Mouse (Mus musculus) heart, adult 9 months (tissue): Measurements from ENCODE around the gene Cib2.
"Not testable (repeated sequence)": the region's sequence is repeated elsewhere in the genome, so short reads cannot be mapped to it uniquely, and the experiment has no call there.

Experiments
- DNase-seq, 2 experiments: peaks; one replicate each; pipeline ENCODE4 v3.0.0; 2022; ENCODE audit warnings: low spot score in 2 of 2

Gene Cib2

DNA sequence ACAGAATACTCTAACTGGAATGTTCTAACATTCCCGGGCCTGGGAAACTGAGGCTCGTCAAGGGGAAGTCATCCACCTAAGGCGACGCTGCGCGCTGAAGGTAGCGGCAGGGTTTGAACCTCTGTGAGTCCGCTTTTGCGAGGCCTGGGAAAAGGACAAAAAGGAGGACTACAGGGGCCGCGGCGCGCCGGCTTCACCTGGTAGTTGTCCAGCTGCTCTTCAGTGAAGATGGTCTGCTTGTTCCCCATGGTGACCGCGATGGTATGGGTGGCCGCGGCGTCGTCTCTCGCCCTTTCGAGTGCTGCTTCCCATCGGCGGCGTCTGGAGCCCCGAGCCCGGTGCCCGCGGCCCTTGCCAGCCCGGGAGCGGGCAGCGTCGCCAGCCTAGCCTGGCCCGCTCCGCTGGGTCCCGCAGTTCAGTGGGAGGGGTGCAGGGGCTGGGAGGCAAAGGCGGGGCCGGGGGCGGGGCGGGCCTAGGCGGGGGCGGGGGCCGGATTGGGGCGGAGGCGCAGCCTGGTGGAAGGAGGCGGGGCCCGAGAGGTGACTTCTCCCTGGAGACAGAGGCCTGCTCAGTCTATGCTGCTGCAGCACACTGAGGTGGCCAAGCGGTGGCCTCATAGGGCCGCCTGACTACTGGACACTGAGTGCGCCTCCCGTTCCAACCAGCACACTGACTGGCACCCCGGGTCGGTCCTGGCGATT is at the start of gene Cib2:
Gene Cib2, minus strand, starts transcription at position 448 of the 701 bp plus-strand sequence.
- DNase-seq: peak; percentile 78 to 79

GRCm38 (mm10) chr9:54604886-54605285 is 44.9 kb upstream of the Cib2 start:
- peak in 1 of 2 experiments; percentile 26 for DNase-seq

- DNase-seq: no peak
Observed at GRCm38 (mm10) chr9:54604131-54604654, 44.2 kb upstream of the Cib2 start.

DNA sequence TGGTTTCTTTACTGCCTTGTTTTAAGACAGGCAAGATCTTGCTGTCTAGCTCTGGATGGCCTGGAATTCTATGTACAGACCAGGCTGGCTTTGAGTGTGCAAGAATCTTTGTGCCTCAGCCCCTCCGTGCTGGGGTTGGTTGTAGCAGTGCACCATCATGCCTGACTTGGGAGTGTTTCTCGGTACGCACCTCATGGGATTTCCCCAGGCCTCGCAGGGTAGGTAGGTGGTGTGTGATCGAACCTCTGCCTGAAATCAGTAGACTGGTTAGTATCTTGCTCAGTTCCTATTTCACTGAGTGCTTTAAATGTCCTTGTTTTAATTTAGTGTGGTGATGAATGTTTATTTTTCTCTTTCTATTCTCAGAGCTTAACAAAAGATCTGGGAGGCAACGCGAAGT is 42.9 kb upstream of the Cib2 start:
- DNase-seq: no peak

- no peak for DNase-seq
Observed at GRCm38 (mm10) chr9:54602386-54602785, 42.4 kb upstream of the Cib2 start.

GRCm38 (mm10) chr9:54596752-54597465 is 36.9 kb upstream of the Cib2 start:
- peak; percentile 23 to 51 for DNase-seq

GRCm38 (mm10) chr9:54593652-54594051 is 33.6 kb upstream of the Cib2 start:
- not testable (repeated sequence) for DNase-seq

DNA sequence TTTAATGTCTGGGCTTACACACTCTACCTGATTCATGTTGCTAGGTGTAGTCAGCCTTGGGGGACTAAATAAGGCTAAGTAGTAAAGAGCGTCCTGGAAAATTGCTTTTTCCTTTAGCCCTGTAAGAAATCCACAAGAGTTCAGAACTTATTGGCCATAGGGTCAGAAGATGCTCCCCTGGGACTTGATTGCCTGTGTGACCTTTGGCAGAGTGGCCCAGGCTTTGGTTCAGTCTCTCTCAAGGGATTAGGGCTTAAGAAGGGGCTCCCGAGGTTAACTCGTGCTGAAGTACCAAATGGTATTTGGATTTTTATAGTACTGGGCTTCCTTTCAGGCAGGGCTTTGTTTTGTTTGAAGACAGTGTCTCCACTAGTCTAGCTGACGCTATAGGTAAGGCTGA is 27.8 kb upstream of the Cib2 start:
- no peak for DNase-seq

DNA sequence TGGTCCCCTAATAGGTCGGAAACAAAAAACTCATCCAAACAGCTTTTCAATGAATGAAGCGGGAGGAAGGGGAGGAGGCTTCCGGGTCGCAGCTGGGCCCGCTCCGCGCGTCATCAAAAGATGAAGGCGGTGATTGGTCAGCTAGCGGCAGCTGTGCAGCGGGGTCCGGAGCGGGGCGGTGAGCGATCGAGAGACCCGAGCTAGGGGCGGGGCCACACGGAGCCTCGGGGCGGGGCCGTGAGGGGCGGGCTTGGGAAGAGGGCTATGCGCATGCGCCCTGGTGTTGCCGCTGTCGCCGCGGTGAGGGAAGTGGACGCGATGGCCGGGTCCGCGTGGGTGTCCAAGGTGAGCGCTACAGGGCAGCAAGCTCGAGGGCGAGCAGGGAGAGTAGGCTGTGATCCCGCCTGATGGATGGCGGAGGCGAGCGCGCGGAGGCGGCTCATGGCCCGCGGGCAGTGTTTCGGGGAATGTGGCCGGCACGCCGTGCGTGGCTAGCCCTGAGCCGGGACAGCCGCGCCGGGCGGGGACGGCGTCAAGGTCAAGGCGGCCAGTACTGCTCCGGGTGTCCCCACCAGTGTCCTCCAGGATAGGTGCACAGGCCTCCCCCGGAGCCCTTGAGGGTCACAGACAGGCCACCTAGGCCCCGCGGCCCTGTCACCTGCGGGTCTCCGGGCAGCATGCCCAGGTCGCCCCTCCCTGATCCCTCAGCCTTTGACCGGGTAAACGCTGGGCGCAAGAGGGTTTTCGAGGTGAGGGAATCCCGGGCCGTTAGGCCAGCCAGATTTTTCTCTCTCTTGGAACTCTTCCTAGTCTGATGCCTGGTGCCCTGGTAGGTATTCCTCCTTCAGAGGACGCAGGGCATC is 26.4 kb upstream of the Cib2 start, which contains the start of gene Idh3a:
Gene Idh3a, plus strand, starts transcription at position 136 of the 863 bp plus-strand sequence.
- DNase-seq: peak; percentile 97 to 98

- DNase-seq: no peak
Observed at GRCm38 (mm10) chr9:54585839-54586198, 25.8 kb upstream of the Cib2 start.

DNA sequence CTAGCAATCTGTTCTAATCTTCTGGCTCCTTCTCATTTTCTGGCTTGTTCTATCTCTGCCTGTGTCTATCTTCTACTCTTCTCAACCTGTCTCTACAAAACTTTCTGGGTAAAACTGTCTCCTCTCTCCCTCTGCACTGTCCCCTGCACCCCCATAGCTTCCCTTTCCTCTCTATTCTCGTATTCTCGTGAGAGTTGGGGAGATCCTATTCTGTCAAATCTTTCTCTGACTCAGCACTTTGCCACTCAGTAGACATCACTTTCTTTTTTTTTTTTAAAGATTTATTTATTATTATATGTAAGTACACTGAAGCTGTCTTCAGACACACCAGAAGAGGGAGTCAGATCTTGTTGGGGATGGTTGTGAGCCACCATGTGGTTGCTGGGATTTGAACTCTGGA is 24.1 kb upstream of the Cib2 start:
- DNase-seq: not testable (repeated sequence)

GRCm38 (mm10) chr9:54583712-54584111 is 23.7 kb upstream of the Cib2 start:
- DNase-seq: no peak

DNA sequence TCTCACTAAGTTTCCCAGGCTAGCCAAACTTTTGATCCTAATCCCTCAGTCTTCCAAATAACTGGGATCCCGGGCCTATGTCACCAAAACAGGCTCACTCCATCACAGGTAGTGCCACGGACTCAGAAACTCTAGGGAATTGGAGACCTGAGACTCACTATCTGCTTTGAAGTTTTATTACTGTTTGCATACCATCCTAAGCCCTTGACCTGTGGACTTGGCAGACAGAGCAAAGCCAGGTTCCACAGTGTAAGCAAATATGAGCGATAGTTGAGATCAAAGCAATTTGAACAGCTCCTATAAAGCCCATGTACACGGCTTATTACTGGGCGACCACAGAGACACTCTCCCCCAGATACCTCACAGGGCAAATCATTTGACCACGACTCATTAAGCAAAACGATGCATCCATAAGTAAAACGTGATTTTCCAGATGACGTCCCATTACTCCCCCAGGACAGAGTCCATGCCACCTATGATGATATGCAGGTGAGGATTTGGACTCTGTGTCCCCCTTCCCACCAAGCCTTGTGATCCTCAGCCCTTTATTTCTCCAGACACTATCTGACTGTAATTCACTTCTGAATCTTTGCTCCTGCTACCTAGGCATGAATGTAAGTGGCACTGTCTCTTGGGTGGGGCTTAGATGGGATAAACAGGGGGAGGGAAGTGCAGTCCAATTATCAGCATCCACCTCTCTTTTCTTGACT is 11.3 kb upstream of the Cib2 start:
- no peak for DNase-seq

- DNase-seq: no peak
Observed at GRCm38 (mm10) chr9:54568732-54569131, 8.7 kb upstream of the Cib2 start.

DNA sequence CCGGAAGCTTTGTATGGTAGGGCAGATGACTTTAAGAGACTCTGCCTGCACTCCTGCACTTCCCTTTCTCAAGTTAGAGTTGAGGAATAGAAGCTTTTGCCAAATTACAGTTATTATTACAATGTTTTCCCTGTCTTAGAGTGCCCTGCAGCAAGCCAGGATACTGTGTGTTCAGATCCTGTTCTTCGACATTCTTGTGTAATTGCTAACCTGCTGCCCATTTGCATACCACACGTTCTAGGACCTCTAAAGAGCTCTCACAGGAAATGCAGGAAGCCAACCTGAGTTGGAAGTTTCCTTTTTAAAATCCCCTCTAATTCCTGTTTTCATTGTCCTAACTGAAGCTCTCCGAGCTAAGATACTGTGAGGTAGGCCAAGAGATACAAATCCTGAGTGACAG is 6.9 kb upstream of the Cib2 start:
- no peak for DNase-seq

DNA sequence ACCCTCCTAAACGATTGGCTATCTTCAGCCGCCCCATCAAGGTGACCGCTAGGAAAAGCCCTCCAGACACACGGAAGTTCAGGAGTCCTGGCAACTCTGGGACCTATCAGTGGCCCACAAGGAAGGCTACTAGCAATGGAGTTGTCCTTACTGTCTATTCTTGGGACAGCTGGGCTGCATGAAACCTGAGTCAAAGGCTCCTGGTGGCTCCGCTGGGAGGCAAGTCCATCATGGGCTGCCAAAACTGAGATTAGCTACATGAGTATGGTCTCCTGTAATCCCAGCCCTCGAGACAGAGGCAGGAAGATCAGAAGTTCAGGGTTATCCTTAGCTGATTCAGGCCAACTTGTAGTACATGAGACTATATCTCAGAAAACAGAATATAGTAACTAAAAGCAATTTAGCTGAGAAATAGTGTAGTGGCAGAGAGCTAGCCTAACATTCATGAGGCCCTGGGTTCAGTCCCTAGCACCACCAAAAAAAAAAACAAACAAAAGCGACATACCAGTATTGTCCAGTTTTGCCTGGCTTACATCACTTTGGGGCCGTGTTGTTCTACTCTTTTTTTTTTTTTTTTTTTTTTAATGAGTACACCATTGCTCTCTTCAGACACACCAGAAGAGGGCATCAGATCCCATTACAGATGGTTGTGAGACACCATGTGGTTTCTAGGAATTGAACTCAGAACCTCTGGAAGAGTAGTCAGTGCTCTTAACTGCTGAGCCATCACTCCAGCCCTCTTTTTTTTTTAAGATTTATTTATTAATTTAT is 998 bp upstream of the Cib2 start:
- DNase-seq: no peak

- no peak for DNase-seq
Observed at GRCm38 (mm10) chr9:54558731-54559130, 1.3 kb downstream of the Cib2 start.

DNA sequence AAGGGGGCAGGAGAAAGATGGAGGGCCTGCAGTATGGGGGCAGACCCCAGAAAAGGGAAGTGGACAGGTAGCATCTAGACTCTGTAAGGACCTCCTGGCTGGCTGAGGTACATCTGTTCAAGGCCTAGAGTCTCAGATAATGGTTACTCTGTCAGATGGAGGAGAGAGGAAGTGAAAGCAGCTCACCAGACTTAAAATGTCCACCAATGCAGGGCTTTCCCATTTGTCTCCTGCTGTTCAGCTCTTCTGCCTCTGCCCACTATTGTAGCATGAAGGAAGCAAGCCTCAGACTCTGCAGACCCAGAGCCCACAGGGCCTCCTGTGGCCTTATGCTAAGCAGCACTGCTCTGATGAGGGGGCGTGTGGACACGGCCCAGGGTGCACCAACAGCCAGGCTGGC is 5.0 kb downstream of the Cib2 start:
- DNase-seq: no peak

GRCm38 (mm10) chr9:54552409-54552808 is 7.6 kb downstream of the Cib2 start:
- DNase-seq: no peak

DNA sequence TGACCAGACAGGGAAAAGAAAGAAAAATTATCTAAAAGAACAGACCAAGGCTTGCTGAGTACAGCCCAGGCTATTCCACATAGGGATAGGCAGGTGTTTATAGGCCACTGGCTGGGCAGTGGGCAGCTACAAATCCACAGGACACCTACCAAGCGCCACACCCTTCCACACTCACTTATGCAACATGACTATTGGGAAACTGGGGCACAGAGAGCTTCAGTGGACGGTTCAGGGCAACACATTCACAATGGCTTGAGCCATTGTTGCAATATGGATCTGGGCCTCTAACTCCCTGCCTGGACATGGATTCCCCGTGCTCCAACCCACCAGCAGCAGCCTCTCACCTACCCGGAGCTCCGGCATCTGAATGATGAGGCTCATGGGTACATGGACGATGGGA is 10.6 kb downstream of the Cib2 start:
- no peak for DNase-seq

GRCm38 (mm10) chr9:54547536-54547935 is 12.5 kb downstream of the Cib2 start:
- peak in 1 of 2 experiments; percentile 28 for DNase-seq
